Mouse (Mus musculus) erythroblast, embryonic 14.5 days (primary cell): Measurements from ENCODE around the gene Cep85l. TPM values are rescaled to one million over a fixed set of nuclear protein-coding genes. Genes with fewer than 3 reads are reported as not detected.

Experiments
- H3K27me3 ChIP-seq: 2 replicates; pipeline ENCODE4 v1.6.1; 2012; ENCODE audit warnings: inconsistent platforms; ENCODE audit not compliant: control insufficient read depth
- H3K36me3 ChIP-seq: 2 replicates; pipeline ENCODE4 v1.6.1; 2012; ENCODE audit warnings: mild to moderate bottlenecking, inconsistent platforms; ENCODE audit not compliant: control insufficient read depth
- H3K4me1 ChIP-seq: 2 replicates; pipeline ENCODE4 v1.6.1; 2012; ENCODE audit warnings: inconsistent platforms; ENCODE audit not compliant: control insufficient read depth
- H3K4me3 ChIP-seq: replicated peaks from 2 replicates; pipeline ENCODE3; 2012; ENCODE audit warnings: moderate library complexity, mild to moderate bottlenecking, inconsistent platforms
- H3K9me3 ChIP-seq: 2 replicates; pipeline ENCODE4 v1.6.1; 2012; ENCODE audit warnings: low read length, inconsistent platforms, mixed read lengths; ENCODE audit not compliant: control insufficient read depth
- GATA1 ChIP-seq: IDR thresholded peaks from 2 replicates; pipeline ENCODE4 v1.6.1; 2012; ENCODE audit warnings: low read length, inconsistent platforms, mixed read lengths
- TAL1 ChIP-seq: IDR thresholded peaks from 3 replicates; pipeline ENCODE4 v1.6.1; 2012; ENCODE audit warnings: low read length, inconsistent platforms, mixed read lengths
- polyA plus RNA-seq: library from polyadenylated mRNA; stranded (reverse); fragments of >175 nt; gene quantifications from 2 replicates; pipeline ENCODE4 v1.2.3, GENCODE M21; 2012

The Cep85l gene
- polyA plus RNA-seq, 1 experiment: 0.02 TPM

DNA sequence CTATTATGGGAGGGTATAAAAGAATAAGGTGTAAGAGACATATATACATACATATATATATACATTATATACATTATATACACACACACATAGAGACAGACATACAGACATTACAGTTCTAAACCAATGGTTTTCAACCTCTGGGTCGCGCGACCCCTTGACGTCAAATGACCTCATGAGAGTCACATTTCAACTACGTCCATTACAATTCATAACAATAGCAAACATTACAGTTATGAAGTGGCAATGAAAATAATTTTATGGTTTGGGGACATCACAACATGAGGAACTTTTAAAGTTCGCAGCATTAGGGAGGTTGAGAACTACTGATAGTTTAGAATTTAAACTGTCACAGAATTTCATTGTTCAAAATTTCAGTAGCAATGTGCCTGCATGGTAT, 1.5 kb downstream of the Cep85l start:
- Histone ChIP-seq H3K9me3 (no peaks in the 10 kb centered on the region), H3K27me3 (peaks cover 2% of the 10 kb centered on the region; the same call in 1 of the 2 replicates), H3K4me1 (peaks cover 22% of the 10 kb centered on the region), H3K36me3 (no peaks in the 10 kb centered on the region), H3K4me3 (peak overlapping the region; percentile 80)
- no peak for TF ChIP-seq GATA1
- no peak for TF ChIP-seq TAL1

DNA sequence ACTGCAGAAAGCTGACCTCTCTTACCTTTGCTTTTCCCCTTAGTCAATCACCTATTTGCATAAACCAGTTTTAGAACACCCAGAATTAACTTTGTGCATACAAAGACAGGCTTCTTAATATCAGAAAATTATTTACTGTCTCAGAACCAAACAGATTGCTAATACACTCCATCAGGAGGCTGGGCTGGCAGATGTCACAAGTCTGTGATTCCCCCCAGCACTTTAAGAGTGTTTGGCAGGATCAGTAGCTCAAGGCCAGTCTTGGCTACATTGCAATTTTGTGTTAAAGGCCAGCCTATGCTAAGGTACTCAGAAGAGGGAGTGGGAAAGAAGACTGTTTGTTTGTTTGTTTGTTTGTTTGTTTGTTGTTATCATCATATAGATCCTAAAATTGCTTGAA, 2.7 kb downstream of the Cep85l start:
- peaks cover 2% of the 10 kb centered on the region; the same call in 1 of the 2 replicates for H3K27me3 ChIP-seq
- H3K4me3 ChIP-seq: no peak overlapping the region
- H3K36me3 ChIP-seq: no peaks in the 10 kb centered on the region
- no peak for TF ChIP-seq TAL1
- TF ChIP-seq GATA1: no peak
- peaks cover 22% of the 10 kb centered on the region for H3K4me1 ChIP-seq
- H3K9me3 ChIP-seq: no peaks in the 10 kb centered on the region

- Histone ChIP-seq H3K36me3 (no peaks in the 10 kb centered on the region), H3K9me3 (peaks cover 3% of the 10 kb centered on the region; the same call in 1 of the 2 replicates), H3K27me3 (no peaks in the 10 kb centered on the region), H3K4me3 (no peak overlapping the region), H3K4me1 (peaks cover 7% of the 10 kb centered on the region)
- TF ChIP-seq TAL1: no peak
- TF ChIP-seq GATA1: no peak
Measured at GRCm38 (mm10) chr10:53373885-53374578, 5.7 kb downstream of the Cep85l start.

DNA sequence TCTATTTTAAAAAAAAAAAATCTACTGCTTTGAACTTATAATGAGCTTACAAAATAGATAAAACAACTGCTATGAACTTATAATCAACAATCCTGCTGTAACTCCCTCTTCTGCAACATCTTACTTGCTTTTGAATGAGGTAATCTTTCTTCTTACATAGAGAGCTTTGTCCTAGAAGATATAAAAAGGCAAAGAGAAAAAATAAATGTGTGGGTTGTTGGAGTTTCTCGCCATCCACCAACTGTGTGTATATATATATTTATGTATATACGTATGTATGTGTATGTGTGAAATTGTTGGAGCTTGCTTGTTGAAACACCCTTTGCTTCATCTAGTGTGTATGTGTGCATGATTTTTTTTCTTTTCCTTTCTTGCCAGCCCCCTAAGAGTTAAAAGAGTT, 12.5 kb downstream of the Cep85l start:
- Histone ChIP-seq H3K36me3 (peaks cover 3% of the 10 kb centered on the region; the same call in 1 of the 2 replicates), H3K4me3 (no peak overlapping the region), H3K9me3 (peaks cover 3% of the 10 kb centered on the region; the same call in 1 of the 2 replicates), H3K27me3 (no peaks in the 10 kb centered on the region), H3K4me1 (no peaks in the 10 kb centered on the region)
- TF ChIP-seq GATA1: no peak
- no peak for TF ChIP-seq TAL1

- TF ChIP-seq GATA1 (no peak), TAL1 (no peak)
- Histone ChIP-seq H3K9me3 (no peaks in the 10 kb centered on the region), H3K4me3 (no peak overlapping the region), H3K4me1 (no peaks in the 10 kb centered on the region), H3K27me3 (no peaks in the 10 kb centered on the region), H3K36me3 (peaks cover 3% of the 10 kb centered on the region; the same call in 1 of the 2 replicates)
Measured at GRCm38 (mm10) chr10:53364311-53364710, 15.4 kb downstream of the Cep85l start.

DNA sequence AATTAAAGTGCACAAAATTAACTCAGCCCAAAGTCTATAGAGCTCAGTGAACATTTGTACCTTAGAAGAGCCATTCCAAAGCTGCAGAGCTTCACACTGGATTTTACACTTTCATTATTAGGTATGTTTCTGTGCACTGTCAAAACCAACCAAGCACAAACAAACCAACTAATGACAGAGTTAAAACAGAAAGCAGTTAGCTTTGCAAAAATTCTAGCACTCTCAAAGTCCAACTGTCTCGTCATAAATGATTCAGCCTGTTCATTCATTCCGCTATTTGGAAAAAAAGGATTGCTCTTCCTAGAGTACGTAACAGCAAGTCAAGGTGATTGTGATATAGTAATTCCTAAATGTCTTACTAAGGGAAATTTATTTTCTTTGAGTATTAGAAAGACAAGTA, 20.7 kb downstream of the Cep85l start:
- Histone ChIP-seq H3K27me3 (no peaks in the 10 kb centered on the region), H3K36me3 (peaks cover 15% of the 10 kb centered on the region), H3K9me3 (no peaks in the 10 kb centered on the region), H3K4me3 (no peak overlapping the region), H3K4me1 (no peaks in the 10 kb centered on the region)
- TF ChIP-seq TAL1 (no peak), GATA1 (no peak)

DNA sequence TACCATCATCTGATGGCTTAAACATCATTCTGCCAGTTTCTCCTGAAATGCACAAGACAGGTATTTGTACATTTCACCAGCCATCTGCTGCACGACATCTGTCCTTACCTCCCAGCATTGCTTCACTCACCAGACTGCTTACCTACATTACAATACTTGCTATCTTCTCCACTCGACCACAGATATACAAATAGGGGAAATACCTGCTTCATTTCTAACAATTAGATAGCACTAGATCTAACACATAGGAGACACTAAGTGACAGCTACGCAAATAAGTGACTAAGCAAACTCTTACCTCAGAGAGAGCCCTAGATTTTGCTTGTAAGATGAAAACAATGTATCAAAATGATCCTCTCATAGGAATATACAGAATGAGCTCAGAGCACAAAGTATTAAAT, 26.1 kb downstream of the Cep85l start:
- H3K27me3 ChIP-seq: no peaks in the 10 kb centered on the region
- H3K9me3 ChIP-seq: no peaks in the 10 kb centered on the region
- peaks cover 15% of the 10 kb centered on the region for H3K36me3 ChIP-seq
- peaks cover 5% of the 10 kb centered on the region for H3K4me1 ChIP-seq
- H3K4me3 ChIP-seq: no peak overlapping the region
- no peak for TF ChIP-seq GATA1

DNA sequence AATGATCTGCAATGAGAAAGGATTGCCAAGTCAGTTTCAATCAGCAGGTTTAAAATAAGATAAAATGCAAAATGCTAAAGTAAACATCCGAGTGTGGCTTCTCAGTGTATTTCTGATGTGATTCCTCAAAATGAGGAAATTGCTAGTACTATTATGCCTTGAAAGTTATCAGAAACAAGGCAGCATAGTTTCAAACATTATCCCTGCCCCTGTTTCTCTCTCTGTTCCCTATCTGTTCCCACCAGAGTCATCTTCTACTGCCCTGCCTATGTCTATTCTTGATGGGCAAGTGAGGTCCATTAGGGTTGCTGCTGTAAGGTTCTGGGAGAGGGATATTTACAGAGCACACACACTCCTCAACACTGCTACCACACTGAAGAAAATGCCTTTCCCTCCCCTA, 30.5 kb downstream of the Cep85l start:
- H3K9me3 ChIP-seq: no peaks in the 10 kb centered on the region
- H3K4me3 ChIP-seq: no peak overlapping the region
- no peaks in the 10 kb centered on the region for H3K27me3 ChIP-seq
- no peak for TF ChIP-seq GATA1
- TF ChIP-seq TAL1: no peak
- peaks cover 5% of the 10 kb centered on the region for H3K36me3 ChIP-seq
- peaks cover 5% of the 10 kb centered on the region for H3K4me1 ChIP-seq

DNA sequence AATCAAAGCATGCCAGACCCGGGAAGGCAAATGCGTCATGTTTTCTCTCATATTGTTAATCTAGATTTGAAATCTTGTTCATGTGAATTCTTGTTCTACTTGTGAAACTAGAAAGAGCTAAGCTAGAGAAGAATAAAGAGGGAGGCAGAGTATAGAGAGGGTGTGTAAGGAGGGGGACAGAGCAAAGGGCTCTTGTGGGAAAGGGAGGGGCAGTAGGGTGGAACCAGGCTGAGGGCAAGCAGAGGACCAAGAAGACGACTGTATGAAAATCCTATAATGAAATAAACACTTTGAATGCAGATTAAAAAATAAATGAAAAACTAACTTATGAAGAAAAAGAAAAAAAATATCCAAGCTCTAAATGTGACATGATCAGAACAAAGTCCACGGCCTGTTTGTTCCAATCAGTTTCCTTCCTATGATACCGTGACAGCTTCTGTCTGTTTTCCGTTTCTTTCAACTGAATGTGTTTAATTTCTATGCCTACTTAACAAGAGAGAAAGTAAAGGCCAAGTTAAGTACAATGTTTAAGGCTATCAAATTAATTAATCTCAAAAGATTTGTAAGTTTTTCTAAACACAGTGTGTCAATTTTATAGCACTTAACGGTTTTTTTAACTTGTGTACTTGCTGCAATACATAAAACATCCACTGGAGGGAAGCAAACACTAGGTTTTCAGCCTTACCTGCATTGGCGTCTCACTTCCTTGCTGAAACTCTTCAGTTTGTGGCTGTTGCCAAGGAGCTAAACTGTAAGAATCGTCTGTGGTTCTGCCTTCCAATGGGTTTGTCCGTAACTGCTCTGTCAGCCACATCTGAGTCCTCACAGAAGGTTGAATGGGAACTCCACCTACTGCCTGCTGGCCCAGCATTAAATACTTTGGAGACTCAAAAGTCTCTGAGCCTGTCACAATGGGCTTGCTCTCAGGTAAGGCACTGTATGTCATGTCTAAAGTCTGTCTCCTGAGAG, 31.7 kb downstream of the Cep85l start:
- peaks cover 6% of the 10 kb centered on the region for H3K4me1 ChIP-seq
- peaks cover 5% of the 10 kb centered on the region for H3K36me3 ChIP-seq
- no peaks in the 10 kb centered on the region for H3K9me3 ChIP-seq
- TF ChIP-seq TAL1: no peak
- no peak for TF ChIP-seq GATA1
- no peak overlapping the region for H3K4me3 ChIP-seq
- H3K27me3 ChIP-seq: no peaks in the 10 kb centered on the region
